Mouse (Mus musculus) regulatory T cell (primary cell): Measurements from ENCODE around the gene Scd2.

Source experiments
- in situ Hi-C: fragments of 300-600 bp; cut with MboI, MseI; formaldehyde crosslinking; loops from one replicate; pipeline ENCODE4 v1.15.1; 2025; ENCODE audit warnings: high pct_unique_total_duplicates

Scd2 gene

DNA sequence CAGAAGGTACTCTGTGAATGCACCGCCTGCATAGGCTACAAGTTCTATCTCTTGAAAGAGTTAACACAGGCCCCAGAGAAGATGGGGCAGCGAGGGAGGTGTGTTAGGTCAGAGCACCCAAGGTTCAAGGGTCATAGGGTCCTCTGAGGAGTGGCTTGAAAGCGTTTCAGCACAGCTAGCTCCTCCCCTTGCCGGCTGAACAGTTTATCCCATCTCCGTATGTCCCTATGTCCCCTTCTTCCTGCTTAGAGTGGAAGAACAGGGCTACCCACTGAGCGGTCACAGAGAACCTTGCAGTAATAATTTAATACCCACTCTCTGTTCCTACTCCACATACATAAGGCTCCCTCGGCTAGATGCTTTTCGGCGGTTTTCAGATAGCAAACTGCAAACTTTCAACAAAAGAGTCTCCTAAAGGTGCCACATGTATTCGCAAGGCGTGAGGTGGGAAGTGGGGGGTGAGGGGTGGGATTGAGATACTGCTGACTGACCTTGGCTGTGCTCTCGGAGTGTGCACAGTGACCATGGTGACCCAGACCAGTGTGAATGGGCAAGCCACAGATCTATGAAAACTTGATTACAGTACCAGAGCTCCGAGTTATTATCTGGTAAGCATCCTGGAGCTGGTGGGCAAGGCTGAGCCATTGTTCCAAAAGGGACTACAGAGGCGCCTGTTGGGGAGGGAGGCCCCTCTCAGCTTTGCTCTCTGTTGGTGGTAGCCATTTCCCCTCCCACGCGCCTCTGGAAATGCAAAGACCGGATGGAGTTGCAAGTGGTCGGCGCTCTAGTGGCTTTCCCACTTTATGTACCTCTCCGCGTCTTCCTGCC, at the start of gene Scd2:
Gene Scd2, plus strand, starts transcription at position 734 of the 828 bp plus-strand sequence.
- in situ Hi-C loops: loop anchor here (10.0 kb wide), 1 partner anchor 148 kb away; the partner anchor contains the start of gene Bloc1s2

DNA sequence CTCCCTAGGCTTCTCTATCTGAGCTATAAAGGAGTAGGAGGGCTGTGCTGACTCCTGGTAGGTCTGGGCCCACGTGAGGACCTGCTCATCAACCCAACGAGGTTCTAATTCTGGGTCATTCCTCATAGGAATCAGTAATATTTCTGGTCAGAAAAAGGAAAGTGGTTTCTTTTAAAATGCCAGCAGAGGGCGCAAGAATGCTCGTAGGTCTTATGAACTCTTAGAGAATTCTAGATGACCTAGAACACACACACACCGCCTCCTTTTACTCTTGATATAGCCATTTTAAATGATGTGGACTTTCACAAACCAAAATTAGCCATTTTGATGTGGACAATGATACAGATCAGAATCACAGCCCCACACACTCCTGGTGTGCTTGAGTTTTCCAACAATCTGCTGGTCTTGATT, 47.7 kb upstream of the Scd2 start:
- in situ Hi-C loops: loop anchor here (5.0 kb wide), 1 partner anchor 52 kb away; no protein-coding TSS in a partner anchor

DNA sequence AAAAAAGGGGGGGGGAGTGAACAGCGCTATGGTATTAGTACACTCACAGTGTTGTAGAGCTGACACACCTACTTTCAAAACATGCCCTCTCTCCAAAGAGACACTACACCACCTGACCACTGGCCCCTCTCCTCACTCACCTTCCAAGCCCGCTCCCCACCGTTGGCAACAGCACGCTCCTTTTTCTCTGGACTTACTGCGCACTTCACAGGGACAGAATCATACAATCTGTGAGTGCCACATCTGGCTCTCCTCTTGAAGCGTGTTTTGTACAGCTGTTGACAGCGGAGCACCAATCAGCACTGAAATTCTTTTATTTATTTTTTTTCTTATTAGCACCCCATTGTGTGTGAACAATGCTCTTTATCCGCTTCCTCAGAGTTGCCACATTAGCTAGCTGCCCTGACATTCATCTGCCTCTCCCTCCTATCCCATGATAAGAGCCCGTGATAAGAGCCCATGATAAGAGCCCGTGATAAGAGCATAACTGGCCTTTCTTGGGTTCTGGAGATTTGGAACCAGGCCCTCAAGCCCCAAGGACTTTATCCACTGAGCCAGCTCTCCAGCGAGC, 47.0 kb upstream of the Scd2 start:
- in situ Hi-C loops: loop anchor here (5.0 kb wide), 1 partner anchor 51 kb away; no protein-coding TSS in a partner anchor

DNA sequence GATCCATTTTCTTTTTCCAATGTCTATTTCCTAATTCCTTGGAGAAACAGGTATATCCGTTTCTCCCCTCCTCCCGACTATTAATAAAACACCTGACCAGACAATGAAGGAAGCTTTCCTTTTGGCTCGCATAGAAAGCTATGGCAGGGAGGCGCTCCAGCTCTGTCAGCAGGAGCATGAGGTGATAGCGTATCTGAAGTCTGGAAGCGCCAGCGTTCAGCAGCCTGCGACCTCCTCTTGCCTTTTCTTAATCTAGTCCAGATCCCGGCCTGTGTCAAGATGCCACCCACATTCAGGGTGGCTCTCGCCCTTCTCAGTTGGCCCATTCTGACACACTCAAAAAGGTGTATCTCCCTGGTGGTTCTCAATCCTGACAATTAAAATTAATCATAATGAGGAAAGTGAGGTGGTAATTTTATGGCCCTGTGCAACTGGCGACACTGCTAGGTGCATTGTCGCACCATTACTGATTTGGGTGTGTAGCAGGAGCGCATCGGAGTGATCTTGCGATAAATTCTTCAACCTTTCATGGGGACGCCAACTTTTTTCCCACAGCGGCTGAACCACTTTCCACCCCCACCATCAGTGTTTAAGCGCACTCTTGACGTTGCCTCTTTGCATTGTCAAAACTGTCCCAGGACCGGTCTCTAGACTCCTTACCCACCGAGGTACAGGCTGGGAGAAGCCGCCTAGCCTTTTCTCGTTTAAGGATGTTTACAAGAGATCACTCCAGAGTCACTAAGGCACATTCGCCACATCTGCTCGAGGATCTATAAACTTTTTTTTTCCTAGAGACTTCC, 46.0 kb upstream of the Scd2 start:
- in situ Hi-C loops: loop anchor here (5.0 kb wide), 1 partner anchor 50 kb away; no protein-coding TSS in a partner anchor

DNA sequence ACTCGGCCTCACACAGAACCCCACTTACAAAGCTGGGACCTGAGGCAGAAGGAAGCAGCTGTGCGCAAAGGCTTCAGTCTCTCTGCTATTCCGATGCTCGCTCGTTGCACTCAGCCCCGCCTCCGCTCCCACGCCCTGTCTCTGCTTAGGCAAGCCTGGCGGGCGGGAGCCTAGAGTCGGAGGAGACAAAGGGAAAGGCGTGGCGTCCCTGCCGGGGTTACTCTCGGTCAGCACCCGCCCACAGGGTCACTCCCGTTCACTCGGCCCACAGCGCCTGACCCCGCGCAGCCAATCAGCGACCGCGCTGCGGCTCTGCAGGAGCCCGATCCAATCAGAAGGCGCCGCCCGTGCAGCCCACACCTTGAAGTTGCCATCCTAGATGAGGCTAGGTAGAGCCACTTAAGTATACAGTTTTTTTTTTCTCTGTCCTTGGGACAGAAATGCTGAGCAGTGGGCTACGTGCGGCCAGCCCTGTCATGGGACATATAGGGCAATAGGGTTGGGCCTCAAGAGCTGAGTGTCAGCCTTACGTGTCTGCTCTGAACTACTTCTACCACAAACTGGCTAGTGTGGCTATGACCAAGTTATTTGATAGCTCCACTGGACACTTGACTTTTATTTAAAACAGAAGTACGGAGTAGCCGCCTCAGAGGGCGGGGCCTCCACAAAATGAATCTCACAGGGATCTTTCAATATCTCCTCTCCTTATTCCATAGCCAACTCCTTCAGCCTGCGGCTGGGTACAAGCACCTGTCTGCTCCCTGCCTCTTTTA, 45.2 kb upstream of the Scd2 start:
- in situ Hi-C loops: loop anchor here (5.0 kb wide), 1 partner anchor 49 kb away; no protein-coding TSS in a partner anchor

DNA sequence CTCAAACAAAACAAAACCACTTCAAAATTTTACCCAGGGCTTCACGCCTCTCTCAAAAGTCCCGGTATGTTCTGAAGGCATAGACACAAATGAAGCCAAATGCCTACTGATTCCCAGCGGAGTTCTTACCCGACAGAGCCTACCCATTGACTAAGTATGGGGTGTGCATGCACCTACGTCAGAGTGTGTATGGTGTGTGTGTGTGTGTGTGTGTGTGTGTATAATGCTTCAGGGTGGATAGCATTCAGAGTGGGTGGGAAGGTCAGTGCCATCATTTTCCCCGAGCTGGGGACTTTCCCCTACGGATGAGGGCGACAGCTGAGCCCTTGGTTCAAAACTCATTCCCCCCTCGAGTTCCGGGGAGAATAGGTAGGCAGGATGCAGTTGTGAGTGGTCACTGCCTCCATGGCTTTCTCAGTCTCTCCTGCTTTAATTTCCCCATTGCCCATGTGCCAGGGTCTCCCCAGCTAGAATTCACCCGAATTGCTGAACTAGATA, 44.6 kb upstream of the Scd2 start:
- in situ Hi-C loops: loop anchor here (5.0 kb wide), 1 partner anchor 48 kb away; no protein-coding TSS in a partner anchor

DNA sequence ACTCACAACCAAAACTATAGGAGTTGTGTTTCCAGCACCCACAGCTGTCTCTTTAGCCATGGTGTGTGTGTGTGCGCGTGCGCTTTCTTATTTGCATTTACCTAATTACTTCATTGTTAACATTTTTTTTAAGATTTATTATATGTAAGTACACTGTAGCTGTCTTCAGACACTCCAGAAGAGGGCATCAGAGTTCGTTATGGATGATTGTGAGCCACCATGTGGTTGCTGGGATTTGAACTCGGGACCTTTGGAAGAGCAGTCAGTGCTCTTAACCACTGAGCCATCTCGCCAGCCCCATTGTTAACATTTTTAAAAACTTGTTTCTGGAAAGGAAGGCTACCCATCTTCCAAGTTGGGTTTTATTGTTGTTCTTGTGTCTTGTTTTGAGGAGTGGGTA, 42.3 kb upstream of the Scd2 start:
- in situ Hi-C loops: loop anchor here (5.0 kb wide), 1 partner anchor 104 kb away; the partner anchor contains the start of gene Bloc1s2

DNA sequence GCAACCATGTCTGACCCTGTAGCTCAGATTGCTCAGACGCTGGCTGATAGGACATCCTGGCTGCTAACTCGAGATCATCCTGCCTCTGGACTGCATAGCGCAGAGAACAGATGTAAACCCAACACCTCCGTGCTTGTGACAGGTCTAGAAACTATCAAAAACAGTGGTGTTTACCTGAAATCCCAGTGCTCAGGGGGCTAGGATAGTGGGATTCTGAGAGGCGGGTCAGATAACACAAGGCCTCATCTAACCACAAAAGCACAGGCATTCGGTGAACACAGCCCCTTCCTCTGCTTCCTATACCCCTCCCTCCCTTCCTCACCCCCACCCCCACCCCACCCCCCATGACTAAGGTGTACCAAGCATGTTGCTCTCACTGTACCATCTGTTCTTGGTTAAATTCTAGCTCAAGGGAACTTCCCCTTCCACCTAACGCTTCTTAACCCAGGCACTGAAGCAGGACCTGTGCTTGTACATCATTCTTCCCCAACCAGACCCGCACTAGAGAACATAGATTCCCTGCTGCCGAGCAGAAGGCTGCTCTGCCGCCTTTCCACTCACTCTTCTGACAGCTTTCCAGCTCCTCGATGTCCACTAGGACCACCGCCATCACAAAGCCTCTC, 41.4 kb upstream of the Scd2 start:
- in situ Hi-C loops: loop anchor here (5.0 kb wide), 1 partner anchor 105 kb away; the partner anchor contains the start of gene Bloc1s2

DNA sequence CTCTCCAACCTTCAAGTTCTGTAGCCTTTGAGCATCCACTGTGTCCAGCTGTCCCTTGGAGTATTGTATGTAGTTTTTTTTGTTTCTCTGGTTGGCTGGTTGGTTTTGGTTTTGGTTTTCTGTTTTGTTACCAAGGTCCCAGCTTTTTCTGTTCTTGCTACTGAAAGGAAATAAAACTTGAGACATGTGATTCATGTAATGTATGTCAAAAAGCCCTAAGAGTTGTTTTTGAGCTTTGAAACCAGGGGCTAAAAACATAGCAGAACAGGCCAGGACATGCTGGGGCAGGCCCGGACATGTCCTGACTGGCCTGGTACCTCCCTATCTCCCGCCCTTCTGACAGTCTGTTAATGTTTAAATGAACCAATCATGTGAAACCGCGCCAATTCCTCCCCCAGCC, 39.4 kb upstream of the Scd2 start:
- in situ Hi-C loops: loop anchor here (5.0 kb wide), 1 partner anchor 107 kb away; the partner anchor contains the start of gene Bloc1s2

DNA sequence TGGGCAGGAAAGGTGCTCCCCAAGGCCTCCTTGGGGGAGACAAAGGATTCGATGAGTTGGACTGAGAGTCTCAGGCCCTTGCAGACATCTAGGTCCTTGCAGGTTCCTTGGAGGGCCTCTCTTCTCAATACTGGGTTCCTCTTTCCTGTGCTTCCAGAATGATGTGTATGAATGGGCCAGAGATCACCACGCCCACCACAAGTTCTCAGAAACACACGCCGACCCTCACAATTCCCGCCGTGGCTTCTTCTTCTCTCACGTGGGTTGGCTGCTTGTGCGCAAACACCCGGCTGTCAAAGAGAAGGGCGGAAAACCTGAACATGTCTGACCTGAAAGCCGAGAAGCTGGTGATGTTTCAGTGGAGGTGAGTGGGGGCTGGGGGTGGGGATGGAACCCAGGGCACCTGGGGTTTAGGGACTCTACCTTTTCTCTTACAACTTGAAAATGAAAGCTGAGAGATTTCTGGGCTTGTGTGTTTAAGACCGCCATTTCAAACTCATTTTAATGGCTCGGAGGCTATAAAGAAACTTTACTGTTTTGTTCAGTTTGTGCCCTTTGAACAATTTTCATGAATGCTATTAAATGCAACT, 36.0 kb upstream of the Scd2 start:
- in situ Hi-C loops: no loop called here

DNA sequence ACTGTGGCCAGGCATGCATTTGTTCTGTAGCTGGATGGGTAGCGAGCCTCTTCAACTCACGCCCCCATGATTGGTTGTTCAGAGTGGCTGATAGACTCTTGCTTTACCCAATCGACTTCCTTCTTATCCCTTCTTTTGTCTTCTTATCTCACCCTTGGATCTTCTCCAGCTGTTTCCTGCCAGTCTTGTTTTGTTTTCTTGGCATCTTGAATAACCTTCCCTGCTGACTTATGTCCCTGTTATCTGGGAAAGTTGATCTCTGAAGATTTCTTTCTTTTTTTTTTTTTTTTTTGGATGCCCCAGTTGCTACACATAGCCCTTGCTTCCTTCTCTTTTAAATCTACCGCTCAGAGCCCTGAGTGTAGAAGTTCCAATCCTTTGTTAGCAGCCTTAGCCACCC, 34.0 kb upstream of the Scd2 start:
- in situ Hi-C loops: no loop called here

DNA sequence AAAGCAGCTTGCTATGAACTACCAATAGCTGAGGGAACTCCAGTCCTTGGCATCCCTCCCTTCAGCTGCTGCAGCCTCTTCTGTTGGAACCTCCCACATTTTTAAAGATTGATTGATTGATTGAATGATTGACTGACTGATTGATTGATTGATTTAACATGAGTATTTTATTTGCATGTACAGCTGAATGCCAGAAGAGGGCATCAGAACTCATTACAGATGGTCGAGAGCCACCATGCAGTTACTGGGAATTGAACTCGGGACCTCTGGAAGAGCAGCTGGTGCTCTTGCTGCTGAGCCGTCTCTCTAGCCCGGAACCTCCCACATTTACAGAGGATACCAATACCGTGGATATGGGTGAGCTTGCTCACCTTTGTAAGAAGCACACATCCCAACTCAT, 33.0 kb upstream of the Scd2 start:
- in situ Hi-C loops: no loop called here

DNA sequence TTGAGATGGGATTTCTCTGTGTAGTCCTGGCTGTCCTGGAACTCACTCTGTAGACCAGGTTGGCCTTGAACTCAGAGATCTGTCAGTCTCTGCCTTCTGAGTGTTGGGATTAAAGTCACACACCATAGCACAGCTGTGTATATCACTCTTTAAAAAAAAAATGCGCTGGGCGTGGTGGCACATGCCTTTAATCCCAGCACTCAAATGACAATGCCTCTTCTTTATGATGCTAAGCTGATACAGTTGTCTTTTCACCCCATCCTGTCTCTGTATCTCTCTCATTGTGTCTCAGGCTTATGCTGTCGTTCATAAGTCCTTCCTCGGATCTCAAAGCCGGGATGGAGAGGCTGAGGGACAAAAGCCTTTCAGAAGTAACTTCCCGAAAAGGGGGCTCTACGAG, 31.7 kb upstream of the Scd2 start:
- in situ Hi-C loops: no loop called here

DNA sequence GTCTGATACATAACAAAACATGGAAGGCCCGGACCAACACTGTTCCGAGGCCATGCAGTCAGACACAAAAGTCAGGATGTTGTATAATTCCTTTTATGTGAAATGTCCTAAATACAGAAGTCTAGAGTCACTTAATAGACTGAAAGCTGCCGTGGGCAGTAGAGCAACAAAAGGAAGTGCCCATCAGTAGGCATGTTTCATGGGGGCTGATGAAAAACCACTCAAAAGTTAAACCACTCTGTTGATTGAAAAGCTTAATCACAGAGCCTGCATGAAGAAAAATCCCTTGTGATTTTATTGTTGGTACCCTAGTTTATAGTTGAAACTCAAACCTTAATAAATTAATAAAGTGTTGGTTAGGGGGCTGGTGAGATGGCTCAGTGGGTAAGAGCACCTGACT, 29.9 kb upstream of the Scd2 start:
- in situ Hi-C loops: no loop called here

DNA sequence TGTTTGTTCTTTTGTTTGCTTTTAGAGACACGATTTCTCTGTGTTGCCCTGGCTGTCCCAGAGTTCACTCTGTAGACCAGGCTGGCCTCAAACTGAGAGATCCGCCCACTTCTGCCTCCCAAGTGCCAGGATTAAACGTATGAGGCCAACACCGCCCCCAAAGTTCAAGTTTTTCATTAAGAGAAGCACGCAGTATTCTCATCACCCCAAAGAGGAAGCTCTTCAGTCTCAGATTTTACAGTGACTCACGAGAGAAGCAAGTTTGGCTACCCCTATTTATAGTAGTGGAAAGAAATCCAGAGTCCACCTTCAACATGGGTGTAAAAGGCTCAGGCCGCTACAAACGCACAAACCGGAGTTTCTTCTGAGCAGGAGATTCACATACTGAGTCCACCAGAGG, 29.2 kb upstream of the Scd2 start:
- in situ Hi-C loops: no loop called here

DNA sequence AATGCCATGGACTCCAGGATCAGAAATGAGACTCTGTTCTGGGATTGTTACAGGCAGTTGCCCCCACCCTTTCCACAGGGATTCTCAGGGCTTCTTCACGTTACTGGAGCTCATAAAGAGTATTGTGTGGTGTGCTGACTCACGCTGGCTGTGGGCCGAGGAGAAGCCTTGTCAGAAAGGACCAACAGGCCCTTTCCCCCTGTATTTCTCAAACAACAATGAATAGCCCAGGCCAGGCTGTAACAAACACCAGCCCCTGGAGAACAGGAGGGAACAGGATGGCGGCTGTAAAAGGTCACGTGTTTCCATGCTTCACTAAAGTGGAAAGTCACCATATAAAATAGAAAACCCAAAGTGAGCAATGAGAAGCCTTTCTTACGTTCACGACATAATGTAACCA, 28.2 kb upstream of the Scd2 start:
- in situ Hi-C loops: no loop called here

DNA sequence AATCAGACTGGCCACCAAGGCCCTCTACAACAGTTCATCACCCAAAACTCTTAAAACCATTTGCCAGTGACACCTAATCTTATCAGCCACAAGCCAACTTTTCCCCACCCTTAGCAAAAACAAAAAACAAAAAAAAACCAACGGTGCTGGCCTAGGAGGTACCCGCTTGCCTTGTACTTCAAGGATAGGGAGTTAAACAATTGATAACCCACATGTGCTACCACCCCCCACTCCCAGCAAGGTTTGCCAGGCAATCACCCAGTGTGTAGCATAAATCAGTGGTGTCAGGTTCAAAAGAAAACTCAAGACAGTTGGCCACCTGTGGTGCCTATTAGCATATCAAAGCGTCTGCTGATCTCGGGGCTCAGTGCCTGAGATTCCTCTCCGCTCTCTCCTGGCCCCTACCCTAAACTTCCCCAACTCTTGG, 27.6 kb upstream of the Scd2 start:
- in situ Hi-C loops: no loop called here

DNA sequence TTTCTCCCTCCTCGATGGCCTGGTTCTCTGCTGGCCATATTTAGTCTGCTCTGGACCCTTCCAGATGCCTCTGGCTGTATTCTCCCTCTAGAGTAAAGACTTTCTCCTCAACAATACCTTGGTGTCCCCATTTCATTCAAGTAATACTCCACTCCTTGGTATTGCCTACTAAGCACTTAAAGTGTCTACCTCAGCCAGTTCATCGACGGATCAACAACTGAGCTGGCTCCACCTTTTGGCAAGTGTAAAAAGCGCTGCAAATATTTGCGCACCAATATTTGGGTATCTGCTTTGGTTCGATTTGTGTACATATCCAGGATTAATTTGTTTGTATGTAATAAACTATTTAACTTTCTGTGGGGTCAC, 27.0 kb upstream of the Scd2 start:
- in situ Hi-C loops: no loop called here

DNA sequence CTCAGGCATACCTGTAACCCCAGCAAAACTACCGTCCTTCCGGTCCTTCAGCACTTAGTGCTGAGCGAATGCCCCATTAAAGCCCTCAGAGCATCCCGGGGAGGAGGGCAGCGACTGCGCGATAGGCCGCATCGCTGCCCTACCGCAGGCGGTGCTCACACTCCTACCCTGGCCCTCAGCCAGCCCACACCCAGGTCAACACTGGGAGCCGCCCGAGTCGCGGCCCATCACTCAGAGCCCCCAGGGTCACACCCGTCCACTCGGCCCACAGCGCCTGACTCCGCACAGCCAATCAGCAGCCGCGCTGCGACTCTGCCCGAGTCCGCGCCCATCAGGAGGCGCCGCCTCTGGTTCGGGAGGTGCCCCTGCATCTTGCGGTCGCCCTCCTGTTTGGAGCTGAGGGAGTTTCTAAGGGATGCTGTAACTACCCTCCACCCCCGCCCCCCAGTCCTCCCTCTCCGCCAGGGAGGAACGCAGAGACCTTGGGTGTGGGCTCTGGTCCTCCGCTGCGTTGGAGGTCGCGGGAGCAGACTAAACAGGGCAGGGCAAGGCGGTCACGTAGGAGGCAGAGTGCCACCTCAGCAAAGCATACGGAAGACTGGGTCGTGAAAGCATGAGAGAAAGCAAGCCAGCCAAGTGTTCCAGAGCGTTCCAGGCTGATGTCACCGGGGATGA, 26.5 kb upstream of the Scd2 start:
- in situ Hi-C loops: no loop called here
